Mouse (Mus musculus): Measurements from ENCODE around the gene Atad5. TPM values are rescaled to one million over a fixed set of nuclear protein-coding genes. Genes with fewer than 3 reads are reported as not detected.
A peak's percentile ranks its signal among the peaks of the same experiment; 100 is the strongest.
"Not testable (repeated sequence)": the region's sequence is repeated elsewhere in the genome, so short reads cannot be mapped to it uniquely, and the experiment has no call there.

The Atad5 gene
- 0.67 and 0.70 TPM in 2 replicates for polyA plus RNA-seq (2012; rRNA removed)

DNA sequence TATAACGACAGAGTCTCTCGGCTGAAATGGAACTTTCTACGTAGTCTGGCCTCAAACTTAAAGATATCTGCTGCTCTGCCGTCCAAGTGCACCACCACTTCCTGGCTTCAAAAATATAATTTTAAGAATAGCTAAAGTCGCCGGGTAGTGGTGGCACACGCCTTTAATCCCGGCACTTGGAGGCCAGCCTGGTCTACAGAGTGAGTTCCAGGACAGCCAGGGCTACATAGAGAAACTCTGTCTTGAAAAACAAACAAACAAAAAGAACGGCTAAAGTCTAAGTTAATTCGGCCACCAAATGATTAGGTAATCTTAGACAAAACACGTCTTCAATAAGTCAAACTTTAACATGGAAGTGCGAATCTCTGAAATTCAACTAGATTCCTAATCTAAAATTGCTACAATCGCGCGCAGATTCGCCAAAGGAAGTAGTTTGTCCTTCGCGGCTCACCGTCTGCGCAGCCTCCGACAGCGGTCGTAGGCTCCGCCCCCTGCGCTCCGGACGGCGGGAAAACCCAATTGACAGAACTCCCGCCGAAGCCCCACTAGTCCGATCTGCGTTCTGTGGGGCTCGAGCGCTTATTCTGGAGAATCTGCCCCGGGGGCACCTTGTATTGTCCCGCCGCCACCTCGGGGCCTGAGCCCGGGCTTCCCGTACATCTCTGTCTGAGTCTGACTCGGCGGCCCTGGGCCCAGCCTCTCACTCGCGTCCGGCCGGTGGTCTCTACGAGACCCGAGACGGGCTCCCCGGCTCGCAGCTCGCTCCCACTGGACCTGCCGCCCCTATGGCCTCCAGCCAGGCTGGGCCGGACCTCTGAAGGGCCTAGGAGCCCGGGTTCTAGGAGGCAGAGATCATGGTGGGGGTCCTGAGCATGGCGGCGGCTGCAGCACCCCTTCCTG lies at the start of gene Atad5:
Gene Atad5 (plus strand): TSS at position 484 of the 900 bp plus-strand sequence.
- peak; percentile 27 for DNase-seq (ENCODE audit: low read depth)

DNA sequence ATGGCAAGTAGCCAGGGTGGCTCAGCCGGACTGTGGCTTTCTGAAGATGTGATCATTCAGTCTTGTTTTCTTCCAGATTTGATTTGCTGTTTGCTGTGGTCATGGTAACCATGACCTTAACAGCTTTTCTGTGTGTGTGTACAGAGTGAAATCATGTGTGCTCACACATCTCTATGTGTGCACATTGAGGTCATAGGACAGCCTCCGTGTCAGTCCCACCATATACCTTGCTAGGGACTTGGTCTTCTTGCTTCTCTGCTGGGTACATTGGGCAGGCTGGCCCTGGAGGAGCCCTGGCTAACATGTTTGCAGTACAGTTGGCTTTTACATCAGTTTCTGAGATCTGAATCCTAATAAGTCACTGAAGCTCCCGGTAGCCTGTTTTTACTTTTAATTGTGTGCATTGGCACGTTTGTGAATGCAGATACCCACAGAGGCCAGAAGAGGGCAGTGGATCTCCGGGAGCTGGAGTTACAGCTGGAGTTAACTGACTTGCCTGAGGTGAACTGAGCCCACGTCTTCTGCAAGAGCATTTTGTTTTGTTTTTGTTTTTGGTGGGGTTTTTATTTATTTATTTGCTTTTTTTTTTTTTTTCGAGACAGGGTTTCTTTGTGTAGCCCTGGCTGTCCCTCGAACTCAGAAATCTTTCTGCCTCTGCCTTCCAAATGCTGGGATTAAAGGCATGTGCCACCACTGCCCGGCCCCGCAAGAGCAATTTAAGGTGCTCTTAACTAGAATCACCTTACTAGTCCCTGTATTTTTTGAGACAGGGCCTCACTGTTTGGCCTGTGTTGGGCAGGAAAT lies 46.4 kb upstream of the Atad5 start:
- DNase-seq (ENCODE audit: low read depth), result no peak

DNA sequence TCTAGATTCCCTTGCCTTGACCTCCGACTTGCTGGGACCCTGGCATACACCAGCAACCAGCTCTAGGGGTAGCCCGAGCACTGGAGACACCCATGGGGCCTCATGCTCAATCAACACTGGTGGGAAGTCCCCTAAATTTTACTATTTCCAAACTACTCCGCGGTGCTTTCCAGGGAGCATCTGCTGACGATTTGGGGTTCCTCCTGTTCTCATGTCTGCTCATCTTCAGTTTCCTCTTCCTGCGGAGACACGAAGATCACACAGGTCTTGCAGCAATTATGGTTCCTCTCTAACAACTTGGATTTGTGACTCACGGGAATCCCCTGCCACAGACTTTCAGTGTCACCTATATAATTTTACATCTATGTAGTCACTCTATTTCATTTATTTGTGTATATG lies 45.8 kb upstream of the Atad5 start:
- no peak for DNase-seq (ENCODE audit: low read depth)

GRCm38 (mm10) chr11:80046856-80047255 lies 42.3 kb upstream of the Atad5 start:
- no peak for DNase-seq (ENCODE audit: low read depth)

DNA sequence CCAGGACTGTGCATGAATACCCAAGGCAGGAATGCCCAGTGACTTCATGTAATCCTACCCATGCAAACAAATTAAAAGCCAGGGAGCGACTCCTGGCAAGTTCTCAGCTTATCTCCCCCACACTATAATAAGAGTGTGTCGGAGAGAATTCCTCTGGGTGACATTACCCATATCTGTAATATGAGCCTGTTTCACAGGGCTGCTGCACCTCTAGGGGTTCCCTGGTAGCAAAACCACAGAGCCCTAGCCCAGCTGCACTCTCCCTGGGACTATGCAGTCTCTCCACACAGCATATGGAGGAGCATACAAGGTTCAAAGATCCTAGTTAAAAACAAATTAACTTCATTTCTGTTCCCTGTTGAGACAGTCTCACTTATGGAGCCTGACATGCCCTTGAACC lies 39.1 kb upstream of the Atad5 start:
- no peak for DNase-seq (ENCODE audit: low read depth)

GRCm38 (mm10) chr11:80052456-80052855 lies 36.7 kb upstream of the Atad5 start:
- DNase-seq (ENCODE audit: low read depth), result no peak

DNA sequence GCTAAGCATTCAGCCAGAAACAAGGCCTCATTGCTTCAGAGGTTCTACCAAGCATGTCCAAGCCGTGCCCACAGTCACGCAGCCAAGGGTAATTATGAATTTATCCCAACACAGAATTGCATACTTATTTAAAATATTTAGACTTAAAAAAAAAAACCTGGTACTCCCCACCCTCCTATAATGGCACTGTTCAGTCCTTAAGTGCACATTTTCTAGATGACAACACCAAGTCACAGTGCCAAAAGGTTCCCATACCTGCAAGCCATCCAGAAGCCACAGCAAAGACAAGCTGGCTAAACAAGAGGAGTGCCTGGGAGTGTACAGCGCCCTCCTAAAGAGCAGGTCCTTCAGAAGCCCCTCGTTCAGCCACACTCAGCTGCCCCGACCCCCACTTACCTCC lies 36.0 kb upstream of the Atad5 start:
- no peak for DNase-seq (ENCODE audit: low read depth)

- DNase-seq (ENCODE audit: low read depth), result no peak
Measured at GRCm38 (mm10) chr11:80054659-80055058, 34.5 kb upstream of the Atad5 start.

DNA sequence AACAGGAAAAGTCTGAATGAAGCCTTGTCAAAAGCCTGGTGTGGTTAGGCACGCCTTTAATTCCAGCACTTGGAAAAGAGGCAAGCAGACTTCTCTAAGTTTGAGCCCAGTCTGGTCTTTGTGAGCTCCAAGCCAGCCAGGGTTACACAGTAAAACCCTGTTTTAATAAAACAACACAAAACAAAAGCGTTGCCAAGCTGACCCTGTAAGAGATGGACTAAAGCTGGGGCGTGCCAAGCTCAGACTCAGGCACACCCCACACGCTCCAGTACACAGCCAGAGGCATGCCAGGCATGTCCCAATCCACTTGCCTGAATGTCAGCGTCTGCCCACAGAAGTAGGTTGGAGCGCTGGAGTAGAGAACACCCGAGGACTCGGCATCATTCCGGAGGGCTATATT lies 33.1 kb upstream of the Atad5 start:
- DNase-seq (ENCODE audit: low read depth), result no peak

- no peak for DNase-seq (ENCODE audit: low read depth)
Measured at GRCm38 (mm10) chr11:80062159-80062558, 27.0 kb upstream of the Atad5 start.

DNA sequence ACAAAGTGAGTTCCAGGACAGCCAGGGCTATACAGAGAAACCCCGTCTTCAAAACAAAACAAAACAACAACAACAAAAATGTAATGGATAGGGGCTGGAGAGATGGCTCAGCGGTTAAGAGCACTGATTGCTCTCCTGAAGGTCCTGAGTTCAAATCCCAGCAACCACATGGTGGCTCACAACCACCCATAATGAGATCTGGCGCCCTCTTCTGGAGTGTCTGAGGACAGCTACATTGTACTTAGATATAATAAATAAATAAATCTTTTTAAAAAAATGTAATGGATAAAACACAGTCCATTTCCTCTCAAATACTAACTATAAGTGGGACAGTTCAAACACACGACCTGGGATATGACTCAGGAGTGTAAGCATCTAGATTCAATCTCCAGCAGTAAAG lies 22.8 kb upstream of the Atad5 start:
- DNase-seq (ENCODE audit: low read depth), result not testable (repeated sequence)

- no peak for DNase-seq (ENCODE audit: low read depth)
Measured at GRCm38 (mm10) chr11:80067558-80067957, 21.6 kb upstream of the Atad5 start.

GRCm38 (mm10) chr11:80069815-80070214 lies 19.4 kb upstream of the Atad5 start:
- no peak for DNase-seq (ENCODE audit: low read depth)

DNA sequence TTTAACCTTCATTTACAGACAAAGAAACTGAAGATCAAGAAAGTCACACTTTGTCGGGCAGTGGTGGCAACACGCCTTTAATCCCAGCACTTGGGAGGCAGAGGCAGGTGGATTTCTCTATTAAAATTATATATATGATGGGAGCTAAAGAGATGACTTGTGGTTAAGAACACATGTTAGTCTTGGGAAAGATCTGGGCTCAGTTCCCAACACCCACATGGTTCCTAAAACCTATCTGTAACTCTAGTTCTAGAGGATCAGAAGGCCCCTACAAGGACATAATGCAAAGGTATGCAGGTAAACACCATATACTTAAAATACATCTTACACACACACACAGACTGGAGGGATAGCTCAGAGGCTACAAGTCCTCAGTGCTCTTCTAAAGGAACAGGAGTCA lies 18.2 kb upstream of the Atad5 start:
- DNase-seq (ENCODE audit: low read depth), result no peak

DNA sequence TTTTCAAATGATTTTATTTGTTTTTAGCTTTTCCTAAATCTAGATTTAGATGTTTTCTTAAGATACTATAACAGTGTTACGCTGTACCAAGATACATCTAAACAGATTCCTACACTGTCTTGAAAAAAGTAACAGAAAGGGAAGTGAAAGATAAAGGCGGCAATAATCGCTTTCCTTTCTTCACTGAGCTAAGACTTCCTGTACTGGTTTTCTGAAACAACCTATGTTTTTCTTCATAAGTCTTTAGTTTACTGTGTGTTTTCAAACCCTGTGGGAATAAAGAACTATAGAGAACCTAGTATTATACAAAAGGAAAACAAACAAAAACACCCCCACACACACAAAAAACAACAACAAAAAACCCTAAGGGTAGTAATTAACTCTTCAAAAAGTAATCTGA lies 16.8 kb upstream of the Atad5 start:
- no peak for DNase-seq (ENCODE audit: low read depth)

DNA sequence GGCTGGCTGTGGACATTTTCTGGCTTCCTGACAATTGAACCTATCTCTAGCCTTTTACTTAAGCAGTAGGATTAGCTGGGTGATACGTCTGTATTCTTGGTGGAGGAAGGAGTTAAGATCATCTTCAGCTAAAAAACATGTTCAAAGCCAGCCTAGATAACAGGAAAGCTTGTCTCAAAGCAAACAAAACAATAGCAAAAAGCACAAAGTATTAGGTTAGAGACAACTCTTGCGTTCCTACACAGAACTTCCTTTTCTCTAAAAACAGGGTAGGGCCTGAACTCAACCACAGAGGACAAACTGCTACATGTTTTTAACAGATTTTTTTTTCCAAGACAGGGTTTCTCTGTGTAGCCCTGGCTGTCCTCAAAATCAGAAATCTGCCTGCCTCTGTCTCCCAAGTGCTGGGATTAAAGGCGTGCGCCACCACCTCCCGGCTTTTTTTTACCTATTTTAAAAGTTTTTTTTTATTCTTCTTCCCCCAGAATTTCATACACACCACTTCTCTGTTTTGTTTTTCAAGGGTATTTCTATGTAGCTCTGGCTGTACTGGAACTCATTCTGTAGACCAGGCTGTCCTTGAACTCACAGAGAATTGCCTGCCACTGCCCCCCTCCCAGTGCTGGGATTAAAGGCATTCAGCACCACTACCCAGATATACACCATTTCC lies 13.5 kb upstream of the Atad5 start:
- no peak for DNase-seq (ENCODE audit: low read depth)

- DNase-seq (ENCODE audit: low read depth), result no peak
Measured at GRCm38 (mm10) chr11:80077784-80078545, 11.2 kb upstream of the Atad5 start.

DNA sequence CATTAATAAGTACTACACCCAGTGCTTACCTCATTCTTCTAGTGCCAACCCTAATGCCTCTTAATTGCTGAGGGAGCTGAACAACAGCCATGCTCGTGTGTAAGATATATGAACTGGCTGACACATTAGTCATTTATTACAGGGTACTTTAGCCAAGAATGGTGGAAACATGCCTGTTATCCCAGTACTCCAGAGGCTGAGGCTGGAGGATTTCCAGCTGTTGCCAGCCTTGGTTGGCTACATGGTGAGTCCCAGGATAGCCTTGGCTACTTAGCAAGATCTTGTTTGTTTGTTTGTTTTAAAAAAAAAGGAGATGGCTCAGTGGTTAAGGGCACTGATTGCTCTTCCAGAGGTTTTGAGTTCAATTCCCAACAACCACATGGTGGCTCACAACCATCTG lies 10.4 kb upstream of the Atad5 start:
- no peak for DNase-seq (ENCODE audit: low read depth)

DNA sequence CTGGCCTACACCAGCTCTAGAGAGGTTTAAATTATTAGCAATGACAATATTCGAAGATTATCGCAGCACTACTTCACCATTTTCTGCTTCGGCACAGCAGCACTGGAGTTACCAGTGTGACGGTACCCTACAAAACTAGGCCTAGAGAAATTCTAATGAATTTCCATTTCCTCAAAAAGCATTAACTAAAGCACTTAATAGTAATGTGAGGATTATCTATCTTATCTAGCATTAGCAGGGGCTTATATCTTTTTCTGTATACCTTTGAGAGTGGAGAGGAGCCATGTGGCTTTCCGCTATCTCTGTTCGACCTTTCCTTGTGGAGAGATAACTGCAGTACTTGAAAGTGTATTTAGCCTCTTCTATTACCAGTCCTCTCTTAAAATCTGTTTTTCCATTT lies 9.4 kb upstream of the Atad5 start:
- no peak for DNase-seq (ENCODE audit: low read depth)

DNA sequence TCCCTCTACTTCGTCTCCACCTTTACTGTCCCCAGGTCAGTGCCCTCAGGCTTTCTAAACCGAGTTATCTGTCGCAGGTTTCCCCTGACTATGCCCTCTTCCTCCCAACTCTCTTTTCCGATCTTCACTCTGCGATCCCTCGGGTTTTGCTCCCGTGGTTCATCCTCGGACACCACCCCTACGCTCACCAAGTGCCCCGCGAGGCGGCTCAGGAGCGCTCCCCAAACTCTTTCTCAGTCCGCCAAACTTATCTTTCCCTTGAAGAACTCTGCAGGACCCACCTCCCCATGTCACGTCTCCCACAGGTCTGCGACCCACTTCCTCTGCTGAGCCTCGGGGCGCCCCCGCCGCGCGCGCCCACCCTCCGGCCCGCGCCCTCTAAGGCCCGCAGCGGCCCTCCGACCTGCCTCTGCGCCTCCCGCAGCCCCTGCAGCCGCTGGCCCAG lies 8.8 kb upstream of the Atad5 start:
- no peak for DNase-seq (ENCODE audit: low read depth)

Measured in gonadal fat pad, adult 2 months (tissue).